Mouse (Mus musculus) spleen, adult 2 months (tissue): Measurements from ENCODE around the gene Mul1.

ENCODE experiments used
- CTCF ChIP-seq: fragments of 200-500 bp; IDR thresholded peaks from 2 replicates; pipeline ENCODE4 v1.5.1; 2011; ENCODE audit warnings: mild to moderate bottlenecking, inconsistent platforms; ENCODE audit not compliant: insufficient read depth, insufficient read length, insufficient replicate concordance; ENCODE audit errors: extremely low read depth
- POLR2A ChIP-seq: fragments of 200-500 bp; IDR thresholded peaks from 2 replicates; pipeline ENCODE4 v1.6.1; 2011; ENCODE audit warnings: low read depth, low read length, inconsistent platforms

- TF ChIP-seq POLR2A (no peak), CTCF (no peak)
Measured at GRCm38 (mm10) chr4:138459775-138460174, 25.3 kb downstream of the Mul1 start.
